Mouse (Mus musculus): ENCODE data around the gene Zbtb40.
A peak's percentile ranks its signal among the peaks of the same experiment; 100 is the strongest.

Zbtb40 gene

GRCm38 (mm10) chr4:137033115-137033887, 15.3 kb downstream of the Zbtb40 start:
- DNase-seq (ENCODE audit: low read depth, low spot score): no peak

GRCm38 (mm10) chr4:137032456-137032855, 16.1 kb downstream of the Zbtb40 start:
- no peak for DNase-seq (ENCODE audit: low read depth, low spot score)

GRCm38 (mm10) chr4:137031319-137031718, 17.3 kb downstream of the Zbtb40 start:
- DNase-seq (ENCODE audit: low read depth, low spot score): no peak

GRCm38 (mm10) chr4:137029348-137029747, 19.3 kb downstream of the Zbtb40 start:
- no peak for DNase-seq (ENCODE audit: low read depth, low spot score)

- no peak for DNase-seq (ENCODE audit: low read depth, low spot score)
Observed at GRCm38 (mm10) chr4:137027051-137027450, 21.6 kb downstream of the Zbtb40 start.

- DNase-seq (ENCODE audit: low read depth, low spot score): no peak
Observed at GRCm38 (mm10) chr4:137025570-137025969, 23.0 kb downstream of the Zbtb40 start.

GRCm38 (mm10) chr4:137025133-137025532, 23.5 kb downstream of the Zbtb40 start:
- DNase-seq (ENCODE audit: low read depth, low spot score): no peak

GRCm38 (mm10) chr4:137020065-137020464, 28.5 kb downstream of the Zbtb40 start:
- no peak for DNase-seq (ENCODE audit: low read depth, low spot score)

GRCm38 (mm10) chr4:137015934-137016333, 32.7 kb downstream of the Zbtb40 start:
- no peak for DNase-seq (ENCODE audit: low read depth, low spot score)

GRCm38 (mm10) chr4:137015476-137015856, 33.1 kb downstream of the Zbtb40 start:
- DNase-seq (ENCODE audit: low read depth, low spot score): no peak

GRCm38 (mm10) chr4:137014654-137015475, 33.7 kb downstream of the Zbtb40 start:
- DNase-seq (ENCODE audit: low read depth, low spot score): no peak

- DNase-seq (ENCODE audit: low read depth, low spot score): no peak
Observed at GRCm38 (mm10) chr4:137014124-137014523, 34.5 kb downstream of the Zbtb40 start.

GRCm38 (mm10) chr4:137006966-137007365, 41.6 kb downstream of the Zbtb40 start:
- no peak for DNase-seq (ENCODE audit: low read depth, low spot score)

- no peak for DNase-seq (ENCODE audit: low read depth, low spot score)
Observed at GRCm38 (mm10) chr4:137001825-137002224, 46.8 kb downstream of the Zbtb40 start.

- DNase-seq (ENCODE audit: low read depth, low spot score): no peak
Observed at GRCm38 (mm10) chr4:137001020-137001419, 47.6 kb downstream of the Zbtb40 start.

- no peak for DNase-seq (ENCODE audit: low read depth, low spot score)
Observed at GRCm38 (mm10) chr4:136998371-136998770, 50.2 kb downstream of the Zbtb40 start.

- no peak for DNase-seq (ENCODE audit: low read depth, low spot score)
Observed at GRCm38 (mm10) chr4:136997723-136998345, 50.8 kb downstream of the Zbtb40 start.

GRCm38 (mm10) chr4:136996933-136997332, 51.7 kb downstream of the Zbtb40 start:
- no peak for DNase-seq (ENCODE audit: low read depth, low spot score)

GRCm38 (mm10) chr4:136995361-136995760, 53.2 kb downstream of the Zbtb40 start:
- no peak for DNase-seq (ENCODE audit: low read depth, low spot score)

GRCm38 (mm10) chr4:136981993-136982695, 66.5 kb downstream of the Zbtb40 start:
- no peak for DNase-seq (ENCODE audit: low read depth, low spot score)

GRCm38 (mm10) chr4:136981347-136981746, 67.3 kb downstream of the Zbtb40 start:
- peak; percentile 46 for DNase-seq (ENCODE audit: low read depth, low spot score)

GRCm38 (mm10) chr4:136980921-136981320, 67.7 kb downstream of the Zbtb40 start:
- DNase-seq (ENCODE audit: low read depth, low spot score): no peak
